Mouse (Mus musculus): Measurements from ENCODE around the gene Ddx27. TPM values are rescaled to one million over a fixed set of nuclear protein-coding genes. Genes with fewer than 3 reads are reported as not detected.

The Ddx27 gene
- polyA plus RNA-seq, 1 experiment from 2014 or later, result 47.6 TPM

DNA sequence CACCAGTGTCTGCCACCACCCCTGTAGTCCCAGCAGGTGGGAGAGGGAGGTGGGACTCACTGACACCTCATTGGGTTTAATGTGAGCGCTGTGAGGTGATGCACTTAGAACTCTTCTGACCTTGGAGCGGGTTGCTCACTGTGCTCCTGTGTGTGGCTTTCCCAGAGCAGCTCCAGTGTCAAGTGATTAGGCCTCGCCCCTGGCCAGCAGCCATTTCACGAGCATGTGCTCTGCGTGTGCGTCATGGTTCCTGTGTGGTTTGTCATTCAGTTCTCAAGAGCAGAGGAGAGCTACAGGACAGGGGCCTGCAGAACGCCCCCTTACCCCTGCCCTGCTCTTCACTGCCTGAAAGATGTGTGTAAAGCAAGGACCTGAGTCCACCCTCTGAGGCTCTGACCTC is 13.6 kb downstream of the Ddx27 start:
- Histone ChIP-seq H3K27me3 (no peaks in the 10 kb centered on the region), H3K4me3 (replicated peaks) (no peak overlapping the region), H3K9me3 (replicated peaks) (no peaks in the 10 kb centered on the region), H3K4me1 (no peaks in the 10 kb centered on the region), H3K9ac (no peak overlapping the region), H3K4me2 (replicated peaks) (no peak overlapping the region), H3K36me3 (peaks cover 89% of the 10 kb centered on the region), H3K27ac (replicated peaks) (no peak overlapping the region)
- WGBS, result 95% methylated on average over 7 of the region's 7 CpGs
- no peak for ATAC-seq (ENCODE audit: insufficient number of reproducible peaks, low FRiP score, low TSS enrichment, low read depth)

DNA sequence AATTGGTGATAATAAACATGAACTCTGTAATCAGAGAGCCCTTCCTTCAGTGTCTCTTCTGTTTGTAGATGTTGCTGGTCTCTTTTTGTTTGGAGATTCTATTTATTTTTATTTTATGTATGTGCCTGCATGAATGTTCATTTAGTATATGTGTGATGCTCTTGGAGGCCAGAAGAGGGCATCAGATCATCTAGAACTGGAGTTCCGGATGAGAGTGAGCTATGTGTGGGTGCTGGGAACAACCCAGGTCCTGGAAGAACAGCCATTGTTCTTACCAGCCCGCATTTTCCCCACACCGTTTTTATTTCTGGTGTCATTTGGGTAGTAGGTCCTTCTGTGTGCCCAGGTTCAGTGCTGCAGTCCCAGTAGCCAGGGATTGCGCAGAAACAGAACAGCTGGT is 15.5 kb downstream of the Ddx27 start:
- H3K27me3 ChIP-seq, result no peaks in the 10 kb centered on the region
- no peaks in the 10 kb centered on the region for H3K4me1 ChIP-seq
- H3K36me3 ChIP-seq, result peaks cover 93% of the 10 kb centered on the region
- no peak overlapping the region for H3K4me3 ChIP-seq (replicated peaks)
- H3K27ac ChIP-seq (replicated peaks), result no peak overlapping the region
- no peak overlapping the region for H3K4me2 ChIP-seq (replicated peaks)
- ATAC-seq (ENCODE audit: insufficient number of reproducible peaks, low FRiP score, low TSS enrichment, low read depth), result no peak
- 89% methylated on average over 4 of the region's 4 CpGs for WGBS
- H3K9me3 ChIP-seq (replicated peaks), result no peaks in the 10 kb centered on the region
- H3K9ac ChIP-seq, result no peak overlapping the region

DNA sequence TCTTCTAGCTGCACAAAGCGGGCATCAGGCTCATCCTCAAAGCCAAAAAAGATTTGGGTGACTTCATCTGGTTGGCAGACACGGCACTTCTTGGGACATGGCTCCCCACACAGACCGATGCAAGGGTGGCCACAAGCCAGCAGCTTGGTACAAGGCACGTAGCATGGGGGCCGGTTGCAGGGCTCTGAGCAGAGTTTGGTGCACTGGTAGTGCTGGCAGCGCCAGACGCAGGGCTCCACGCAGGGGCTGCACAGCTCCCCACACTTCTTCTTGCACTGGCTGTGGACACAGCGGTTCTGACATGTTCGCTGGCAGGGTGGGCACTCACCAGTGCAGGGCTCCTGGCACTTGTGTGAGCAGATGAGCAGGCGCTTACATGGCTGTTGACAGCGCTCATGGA is 22.7 kb downstream of the Ddx27 start:
- no peak overlapping the region for H3K9ac ChIP-seq
- ATAC-seq (ENCODE audit: insufficient number of reproducible peaks, low FRiP score, low TSS enrichment, low read depth), result 0 out of 2 replicates have a peak, but pooled peaks have one; percentile 9
- no peaks in the 10 kb centered on the region for H3K4me1 ChIP-seq
- peaks cover 97% of the 10 kb centered on the region for H3K36me3 ChIP-seq
- H3K9me3 ChIP-seq (replicated peaks), result no peaks in the 10 kb centered on the region
- no peak overlapping the region for H3K4me2 ChIP-seq (replicated peaks)
- no peak overlapping the region for H3K4me3 ChIP-seq (replicated peaks)
- no peaks in the 10 kb centered on the region for H3K27me3 ChIP-seq
- H3K27ac ChIP-seq (replicated peaks), result no peak overlapping the region
- WGBS, result 96% methylated on average over 12 of the region's 12 CpGs

DNA sequence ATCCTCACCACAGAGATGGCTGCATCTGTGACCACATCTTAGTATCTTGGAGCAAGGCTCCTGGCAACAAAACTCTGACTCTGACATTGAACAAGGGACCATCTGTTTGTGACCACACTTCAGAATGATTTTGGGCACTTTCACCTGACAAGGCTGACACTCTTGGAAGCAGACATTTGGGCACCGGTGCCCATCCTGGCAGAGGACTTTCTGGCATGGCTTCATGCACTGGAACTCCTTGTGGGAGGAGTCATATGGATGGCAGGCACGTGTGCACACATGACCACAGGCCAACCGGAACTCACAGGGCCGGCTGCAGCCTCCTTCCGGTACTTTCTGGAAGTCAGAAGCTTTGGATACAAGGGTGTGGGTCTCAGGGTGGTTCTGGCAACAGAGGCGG is 23.3 kb downstream of the Ddx27 start:
- Histone ChIP-seq H3K27me3 (no peaks in the 10 kb centered on the region), H3K36me3 (peaks cover 100% of the 10 kb centered on the region), H3K4me1 (no peaks in the 10 kb centered on the region), H3K9me3 (replicated peaks) (no peaks in the 10 kb centered on the region), H3K9ac (no peak overlapping the region), H3K27ac (replicated peaks) (no peak overlapping the region), H3K4me3 (replicated peaks) (no peak overlapping the region), H3K4me2 (replicated peaks) (no peak overlapping the region)
- 91% methylated on average over 6 of the region's 6 CpGs for WGBS
- ATAC-seq (ENCODE audit: insufficient number of reproducible peaks, low FRiP score, low TSS enrichment, low read depth), result no peak

- Histone ChIP-seq H3K9me3 (replicated peaks) (no peaks in the 10 kb centered on the region), H3K36me3 (peaks cover 100% of the 10 kb centered on the region), H3K27me3 (no peaks in the 10 kb centered on the region), H3K27ac (replicated peaks) (no peak overlapping the region), H3K9ac (no peak overlapping the region), H3K4me2 (replicated peaks) (no peak overlapping the region), H3K4me3 (replicated peaks) (no peak overlapping the region), H3K4me1 (no peaks in the 10 kb centered on the region)
- ATAC-seq (ENCODE audit: insufficient number of reproducible peaks, low FRiP score, low TSS enrichment, low read depth), result no peak
- 89% methylated on average over 7 of the region's 7 CpGs for WGBS
Observed at GRCm38 (mm10) chr2:167038716-167039115, 23.7 kb downstream of the Ddx27 start.

GRCm38 (mm10) chr2:167039386-167039785 is 24.4 kb downstream of the Ddx27 start:
- ATAC-seq (ENCODE audit: insufficient number of reproducible peaks, low FRiP score, low TSS enrichment, low read depth), result no peak
- Histone ChIP-seq H3K4me1 (no peaks in the 10 kb centered on the region), H3K4me3 (replicated peaks) (no peak overlapping the region), H3K9ac (no peak overlapping the region), H3K4me2 (replicated peaks) (no peak overlapping the region), H3K36me3 (peaks cover 100% of the 10 kb centered on the region), H3K27ac (replicated peaks) (no peak overlapping the region), H3K27me3 (no peaks in the 10 kb centered on the region), H3K9me3 (replicated peaks) (no peaks in the 10 kb centered on the region)
- WGBS, result 91% methylated on average over 8 of the region's 8 CpGs

GRCm38 (mm10) chr2:167043400-167044121 is 28.6 kb downstream of the Ddx27 start:
- no peaks in the 10 kb centered on the region for H3K27me3 ChIP-seq
- no peaks in the 10 kb centered on the region for H3K9me3 ChIP-seq (replicated peaks)
- H3K4me2 ChIP-seq (replicated peaks), result no peak overlapping the region
- H3K36me3 ChIP-seq, result peaks cover 93% of the 10 kb centered on the region
- ATAC-seq (ENCODE audit: insufficient number of reproducible peaks, low FRiP score, low TSS enrichment, low read depth), result no peak
- no peak overlapping the region for H3K4me3 ChIP-seq (replicated peaks)
- no peaks in the 10 kb centered on the region for H3K4me1 ChIP-seq
- no peak overlapping the region for H3K9ac ChIP-seq
- no peak overlapping the region for H3K27ac ChIP-seq (replicated peaks)
- 86% methylated on average over 12 of the region's 12 CpGs for WGBS

GRCm38 (mm10) chr2:167048223-167048622 is 33.2 kb downstream of the Ddx27 start:
- no peaks in the 10 kb centered on the region for H3K27me3 ChIP-seq
- no peak overlapping the region for H3K27ac ChIP-seq (replicated peaks)
- no peak overlapping the region for H3K9ac ChIP-seq
- H3K4me1 ChIP-seq, result 0 out of 2 replicates have a peak, but pooled peaks cover 3% of the 10 kb centered on the region
- WGBS, result 82% methylated on average over 10 of the region's 10 CpGs
- H3K36me3 ChIP-seq, result peaks cover 79% of the 10 kb centered on the region
- no peak for ATAC-seq (ENCODE audit: insufficient number of reproducible peaks, low FRiP score, low TSS enrichment, low read depth)
- no peak overlapping the region for H3K4me2 ChIP-seq (replicated peaks)
- no peaks in the 10 kb centered on the region for H3K9me3 ChIP-seq (replicated peaks)
- no peak overlapping the region for H3K4me3 ChIP-seq (replicated peaks)

- Histone ChIP-seq H3K4me1 (0 out of 2 replicates have a peak, but pooled peaks cover 3% of the 10 kb centered on the region), H3K27ac (replicated peaks) (no peak overlapping the region), H3K4me3 (replicated peaks) (no peak overlapping the region), H3K9me3 (replicated peaks) (no peaks in the 10 kb centered on the region), H3K4me2 (replicated peaks) (no peak overlapping the region), H3K27me3 (no peaks in the 10 kb centered on the region), H3K9ac (no peak overlapping the region), H3K36me3 (peaks cover 78% of the 10 kb centered on the region)
- no peak for ATAC-seq (ENCODE audit: insufficient number of reproducible peaks, low FRiP score, low TSS enrichment, low read depth)
- 84% methylated on average over 8 of the region's 8 CpGs for WGBS
Observed at GRCm38 (mm10) chr2:167048698-167049358, 33.8 kb downstream of the Ddx27 start.

GRCm38 (mm10) chr2:167053127-167053844 is 38.3 kb downstream of the Ddx27 start:
- Histone ChIP-seq H3K4me1 (0 out of 2 replicates have a peak, but pooled peaks cover 3% of the 10 kb centered on the region), H3K27ac (replicated peaks) (no peak overlapping the region), H3K9ac (no peak overlapping the region), H3K27me3 (no peaks in the 10 kb centered on the region), H3K36me3 (peaks cover 77% of the 10 kb centered on the region), H3K9me3 (replicated peaks) (no peaks in the 10 kb centered on the region), H3K4me3 (replicated peaks) (no peak overlapping the region), H3K4me2 (replicated peaks) (no peak overlapping the region)
- no peak for ATAC-seq (ENCODE audit: insufficient number of reproducible peaks, low FRiP score, low TSS enrichment, low read depth)
- WGBS, result 61% methylated on average over 9 of the region's 9 CpGs

- no peak overlapping the region for H3K4me2 ChIP-seq (replicated peaks)
- no peaks in the 10 kb centered on the region for H3K9me3 ChIP-seq (replicated peaks)
- no peak for ATAC-seq (ENCODE audit: insufficient number of reproducible peaks, low FRiP score, low TSS enrichment, low read depth)
- WGBS, result 79% methylated on average over 15 of the region's 15 CpGs
- H3K27me3 ChIP-seq, result no peaks in the 10 kb centered on the region
- H3K9ac ChIP-seq, result no peak overlapping the region
- H3K4me1 ChIP-seq, result peaks cover 5% of the 10 kb centered on the region; the same call in 1 of the 2 replicates
- H3K4me3 ChIP-seq (replicated peaks), result no peak overlapping the region
- H3K36me3 ChIP-seq, result peaks cover 65% of the 10 kb centered on the region
- no peak overlapping the region for H3K27ac ChIP-seq (replicated peaks)
Observed at GRCm38 (mm10) chr2:167055386-167055785, 40.4 kb downstream of the Ddx27 start.

Data from embryonic facial prominence, embryonic 15.5 days (tissue).